Mouse (Mus musculus): Measurements from ENCODE around the gene Zfp12. TPM values are rescaled to one million over a fixed set of nuclear protein-coding genes. Genes with fewer than 3 reads are reported as not detected.
A peak's percentile ranks its signal among the peaks of the same experiment; 100 is the strongest.

The Zfp12 gene
- total RNA-seq, 2 experiments from 2014 or later = 33.8 to 36.1 TPM

DNA sequence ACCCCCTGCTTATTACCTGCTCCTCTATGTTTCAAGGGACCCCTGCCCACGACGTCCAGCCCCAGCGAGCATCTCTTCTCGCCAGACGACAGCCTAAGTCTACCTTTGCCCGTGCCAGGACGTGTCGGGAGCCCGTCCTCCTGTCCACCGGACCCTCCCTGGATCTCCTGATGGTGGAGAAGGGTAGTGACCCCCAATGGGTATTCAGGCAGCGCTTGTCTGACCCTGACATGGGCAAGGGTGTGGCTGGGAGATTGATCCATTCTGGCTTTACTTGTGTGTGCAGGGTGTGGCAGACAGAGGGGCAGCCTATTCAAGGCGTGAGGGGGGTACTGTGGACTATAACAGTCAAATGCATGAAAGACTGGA lies 35.2 kb downstream of the Zfp12 start:
- TF ChIP-seq CTCF (conservative IDR thresholded peaks at IDR 0.05) = no peak
- Histone ChIP-seq H3K27ac (peak overlapping the region; percentile 96), H3K4me3 (peak overlapping the region; percentile 87)
- DNase-seq (ENCODE audit: low spot score in 2 of 2) = no peak

- no peak for TF ChIP-seq CTCF (conservative IDR thresholded peaks at IDR 0.05)
- DNase-seq (ENCODE audit: low spot score in 2 of 2) = peak in 1 of 2 experiments; percentile 48
- peak overlapping the region; percentile 96; the same call in 1 of the 2 replicates for H3K27ac ChIP-seq
Observed at GRCm38 (mm10) chr5:143271642-143272041, 36.7 kb downstream of the Zfp12 start.

DNA sequence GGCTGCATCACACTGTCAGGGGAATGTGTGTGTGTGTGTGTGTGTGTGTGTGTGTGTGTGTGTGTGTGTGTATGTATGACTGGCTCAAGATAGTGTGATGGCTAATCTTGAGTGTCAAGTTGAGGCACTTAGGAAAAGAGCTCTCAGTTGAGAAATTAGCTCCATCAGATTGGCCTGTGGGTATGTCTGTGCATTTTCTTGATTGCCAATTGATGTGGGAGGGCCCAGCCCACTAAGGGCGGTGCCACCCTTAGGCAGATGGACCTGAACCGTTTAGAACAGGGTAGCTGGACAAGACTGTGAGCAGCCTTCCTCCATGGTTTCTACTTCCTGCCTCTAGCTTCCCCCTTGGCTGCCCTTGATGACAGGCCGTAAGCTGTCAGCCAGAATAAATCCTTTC lies 37.1 kb downstream of the Zfp12 start:
- DNase-seq (ENCODE audit: low spot score in 2 of 2) = no peak
- TF ChIP-seq CTCF (conservative IDR thresholded peaks at IDR 0.05) = no peak
- no peak overlapping the region for H3K4me3 ChIP-seq

More at GRCm38 (mm10) chr5:143271642-143272041, 36.7 kb downstream of the Zfp12 start:
- no peak overlapping the region for H3K4me3 ChIP-seq

DNA sequence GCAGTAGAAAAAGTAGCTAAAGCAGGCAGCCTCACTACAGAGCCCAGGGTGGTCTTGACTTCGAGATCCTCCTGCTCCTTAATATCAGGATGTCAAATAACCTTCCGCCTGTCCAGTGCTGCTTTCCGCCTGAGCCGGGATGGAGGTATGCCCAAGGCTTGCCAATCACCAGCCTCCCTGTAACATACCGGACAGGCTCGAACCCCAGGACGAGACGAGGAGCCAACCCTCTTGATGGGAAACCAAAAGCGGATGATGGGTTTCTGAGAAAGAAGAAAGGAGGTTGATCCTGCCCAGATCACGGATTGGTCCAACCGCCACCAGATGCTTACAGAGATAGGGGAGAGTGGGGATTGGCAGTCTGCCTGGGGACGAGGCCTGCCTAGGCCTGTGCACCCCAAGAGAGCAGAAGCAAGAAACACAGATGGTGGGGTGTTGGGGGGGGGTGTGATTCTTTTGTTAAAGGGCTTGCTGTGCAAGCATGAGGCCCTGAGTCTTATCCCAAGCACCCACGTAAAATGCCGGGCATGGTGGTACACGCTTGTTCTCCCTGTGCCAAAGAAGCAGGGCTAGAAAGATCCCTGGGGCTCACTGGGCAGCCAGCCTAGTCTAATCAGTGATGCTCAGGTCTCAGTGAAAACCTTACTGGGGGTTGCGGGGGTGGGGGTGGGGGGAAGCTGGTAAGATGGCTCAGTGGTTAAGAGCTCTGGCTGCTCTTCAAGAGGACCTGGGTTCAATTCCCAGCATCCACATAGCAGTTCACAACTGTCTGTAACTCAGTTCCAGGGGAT lies 37.8 kb downstream of the Zfp12 start:
- Histone ChIP-seq H3K27ac (no peak overlapping the region), H3K4me3 (no peak overlapping the region)
- no peak for TF ChIP-seq CTCF (conservative IDR thresholded peaks at IDR 0.05)
- DNase-seq (ENCODE audit: low spot score in 2 of 2) = no peak

More for the DNA sequence above, 37.1 kb downstream of the Zfp12 start:
- H3K27ac ChIP-seq = peak overlapping the region; percentile 53; the same call in 1 of the 2 replicates

- Histone ChIP-seq H3K27ac (no peak overlapping the region), H3K4me3 (no peak overlapping the region)
- no peak for TF ChIP-seq CTCF (conservative IDR thresholded peaks at IDR 0.05)
- DNase-seq (ENCODE audit: low spot score in 2 of 2) = no peak
Observed at GRCm38 (mm10) chr5:143275761-143276160, 40.8 kb downstream of the Zfp12 start.

DNA sequence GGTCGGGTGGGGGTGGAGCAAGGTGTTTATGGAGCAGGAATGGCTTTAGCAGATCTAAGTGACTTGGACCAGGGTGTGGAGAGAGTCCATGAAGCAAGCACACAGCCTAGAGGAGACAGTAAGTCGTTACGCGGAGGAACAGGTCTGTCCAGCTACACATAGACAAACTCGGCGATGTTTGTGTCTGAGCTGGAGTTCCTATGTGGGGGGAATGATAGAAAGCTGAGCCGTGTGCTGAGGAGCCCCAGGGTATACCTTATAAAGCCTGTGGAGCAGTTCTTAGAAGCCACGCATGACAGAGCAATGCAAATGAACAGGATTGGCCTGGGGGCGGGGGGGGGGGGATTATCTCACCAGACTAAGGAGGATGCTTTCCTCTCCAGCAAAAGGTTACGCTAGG lies 44.3 kb downstream of the Zfp12 start:
- Histone ChIP-seq H3K4me3 (no peak overlapping the region), H3K27ac (no peak overlapping the region)
- no peak for TF ChIP-seq CTCF (conservative IDR thresholded peaks at IDR 0.05)
- DNase-seq (ENCODE audit: low spot score in 2 of 2) = no peak

DNA sequence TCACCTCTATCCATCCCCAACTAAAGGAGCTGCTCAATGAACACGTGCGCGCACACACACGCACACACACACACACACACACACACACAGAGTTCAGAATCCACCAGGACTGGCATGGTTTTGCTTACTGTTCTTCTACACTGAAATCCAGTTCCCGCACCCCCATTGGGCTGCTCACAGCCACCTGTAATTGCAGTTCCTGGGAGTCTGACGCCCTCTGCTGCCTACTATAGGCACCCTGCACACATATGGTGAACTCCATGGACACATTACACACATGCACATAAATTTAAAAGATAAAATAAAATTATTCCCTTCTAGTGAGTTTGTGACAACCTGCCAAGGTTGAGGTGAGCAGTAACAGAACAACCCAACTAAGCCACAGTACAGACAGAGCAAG lies 49.8 kb downstream of the Zfp12 start:
- H3K27ac ChIP-seq = no peak overlapping the region
- peak; percentile 49 for TF ChIP-seq CTCF (conservative IDR thresholded peaks at IDR 0.05)
- DNase-seq (ENCODE audit: low spot score in 2 of 2) = no peak
- H3K4me3 ChIP-seq = no peak overlapping the region

DNA sequence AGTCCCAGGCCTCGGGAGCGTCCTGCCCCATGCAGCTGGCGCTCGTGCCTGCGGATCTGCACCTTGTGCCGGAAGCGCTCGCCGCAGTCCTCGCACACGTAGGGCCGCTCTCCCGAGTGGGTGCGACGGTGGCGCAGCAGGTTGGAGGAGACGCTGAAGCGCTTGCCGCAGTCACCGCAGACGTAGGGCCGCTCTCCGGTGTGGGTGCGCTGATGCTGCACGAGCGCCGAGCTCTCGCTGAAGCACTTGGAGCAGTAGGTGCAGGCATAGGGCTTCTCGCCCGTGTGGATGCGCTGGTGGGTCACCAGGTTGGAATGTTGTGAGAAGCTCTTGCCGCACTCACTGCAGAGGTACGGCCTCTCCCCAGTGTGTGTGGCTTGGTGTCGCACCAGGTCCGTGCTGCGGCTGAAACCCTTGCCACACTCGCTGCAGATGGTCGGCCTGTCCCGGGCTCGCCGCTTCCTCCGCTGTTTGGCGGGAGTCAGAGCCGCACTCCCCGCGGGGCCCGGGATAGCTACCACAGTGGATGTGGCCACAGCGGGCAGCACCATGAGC lies 52.9 kb downstream of the Zfp12 start:
- DNase-seq (ENCODE audit: low spot score in 2 of 2) = no peak
- TF ChIP-seq CTCF (conservative IDR thresholded peaks at IDR 0.05) = no peak
- no peak overlapping the region for H3K27ac ChIP-seq
- H3K4me3 ChIP-seq = peak overlapping the region; percentile 18; the same call in 1 of the 2 replicates

- DNase-seq (ENCODE audit: low spot score in 2 of 2) = no peak
- Histone ChIP-seq H3K27ac (no peak overlapping the region), H3K4me3 (no peak overlapping the region)
- TF ChIP-seq CTCF (conservative IDR thresholded peaks at IDR 0.05) = no peak
Observed at GRCm38 (mm10) chr5:143288378-143288911, 53.5 kb downstream of the Zfp12 start.

- DNase-seq (ENCODE audit: low spot score in 2 of 2) = no peak
- TF ChIP-seq CTCF (conservative IDR thresholded peaks at IDR 0.05) = no peak
- no peak overlapping the region for H3K4me3 ChIP-seq
- no peak overlapping the region for H3K27ac ChIP-seq
Observed at GRCm38 (mm10) chr5:143289299-143289698, 54.3 kb downstream of the Zfp12 start.

GRCm38 (mm10) chr5:143292879-143293278 lies 57.9 kb downstream of the Zfp12 start:
- no peak for DNase-seq (ENCODE audit: low spot score in 2 of 2)
- Histone ChIP-seq H3K27ac (no peak overlapping the region), H3K4me3 (peak overlapping the region; percentile 64)

DNA sequence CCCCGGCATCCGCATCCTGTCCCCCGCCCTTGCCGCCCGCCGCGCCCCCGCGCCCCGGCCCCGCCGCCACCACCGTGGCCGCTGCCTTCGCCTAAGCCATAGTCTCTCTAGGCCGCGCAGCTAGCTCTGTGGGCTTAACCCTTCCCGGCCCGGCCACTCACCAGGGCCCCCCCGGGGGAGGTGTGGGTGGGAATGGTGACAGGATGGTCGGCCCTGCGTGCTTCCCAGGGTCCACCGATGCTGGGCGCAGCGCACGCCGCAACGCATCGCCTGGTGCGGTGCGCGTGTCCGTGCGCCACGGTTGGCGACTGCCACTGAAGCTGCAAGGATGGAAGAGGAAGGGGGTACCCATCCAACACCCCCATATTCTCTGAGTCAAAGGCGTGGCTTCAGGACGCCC lies 58.4 kb downstream of the Zfp12 start, which contains the start of gene Zfp853:
Gene Zfp853, minus strand, starts transcription at position 220 of the 400 bp plus-strand sequence.
- no peak for DNase-seq (ENCODE audit: low spot score in 2 of 2)
- H3K4me3 ChIP-seq = peak within 1 kb of the TSS; percentile 64
- TF ChIP-seq CTCF (conservative IDR thresholded peaks at IDR 0.05) = no peak

More at GRCm38 (mm10) chr5:143292879-143293278, 57.9 kb downstream of the Zfp12 start:
- no peak for TF ChIP-seq CTCF (conservative IDR thresholded peaks at IDR 0.05)

DNA sequence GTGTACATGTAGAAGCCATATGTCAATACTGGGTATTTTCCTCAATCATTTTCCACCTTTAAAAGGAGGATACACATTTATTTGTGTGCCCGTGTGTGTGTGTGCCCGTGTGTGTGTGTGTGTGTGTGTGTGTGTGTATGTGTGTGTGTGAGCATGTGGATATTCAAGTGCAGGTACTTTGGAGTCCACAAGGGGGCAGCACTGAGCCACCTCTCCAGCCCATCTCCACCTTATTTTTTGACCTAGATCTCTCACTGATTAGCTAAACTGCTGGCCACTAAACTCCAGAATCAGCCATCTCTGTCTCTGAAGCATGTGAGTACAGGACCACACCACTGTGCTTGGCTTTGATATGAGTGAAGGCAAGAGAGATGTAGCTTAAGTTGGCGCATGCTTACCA lies 59.9 kb downstream of the Zfp12 start:
- no peak overlapping the region for H3K27ac ChIP-seq
- TF ChIP-seq CTCF (conservative IDR thresholded peaks at IDR 0.05) = peak; percentile 49
- DNase-seq (ENCODE audit: low spot score in 2 of 2) = no peak

More for the DNA sequence above, 58.4 kb downstream of the Zfp12 start, which contains the start of gene Zfp853:
- peak within 1 kb of the TSS; percentile 73; the same call in 1 of the 2 replicates for H3K27ac ChIP-seq

More for the DNA sequence above, 59.9 kb downstream of the Zfp12 start:
- H3K4me3 ChIP-seq = no peak overlapping the region
